Mouse (Mus musculus) kidney, adult 18-20 months (tissue): ENCODE results near the gene Sod3.

ENCODE experiments used
- DNase-seq: peaks from one replicate; pipeline ENCODE4 v3.0.0; 2021

Sod3 gene

DNA sequence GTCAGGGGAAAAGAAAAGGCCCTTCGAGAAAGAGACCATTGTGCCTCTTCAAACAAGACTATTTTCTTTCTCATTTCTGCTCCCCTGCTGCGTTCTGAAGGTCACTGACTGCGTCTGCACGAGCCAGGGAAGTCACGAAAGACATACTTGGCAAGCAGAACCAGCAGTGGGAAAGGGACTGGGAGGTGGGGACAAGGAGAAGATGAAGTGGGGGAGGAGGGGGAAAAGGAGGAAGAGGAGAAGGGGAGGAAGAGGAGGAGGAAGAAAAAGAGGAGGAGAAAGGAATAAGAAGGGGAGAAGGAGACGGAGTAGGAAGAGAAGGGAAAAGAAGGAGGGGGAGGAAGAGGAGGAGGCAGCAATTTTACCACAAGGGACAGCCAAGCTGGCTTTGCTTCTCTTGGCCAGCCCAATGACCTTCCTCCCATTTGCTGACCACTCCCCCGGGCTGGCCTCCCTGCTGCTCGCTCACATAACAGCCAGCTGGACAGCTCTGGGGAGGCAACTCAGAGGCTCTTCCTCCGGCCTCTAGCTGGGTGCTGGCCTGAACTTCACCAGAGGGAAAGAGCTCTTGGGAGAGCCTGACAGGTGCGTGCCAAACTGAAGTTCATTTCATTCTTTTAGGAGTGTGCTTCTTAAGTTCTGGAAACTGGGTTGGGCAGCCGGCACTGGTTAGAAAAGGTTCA, at the start of gene Sod3:
Gene Sod3, plus strand, starts transcription at position 324 of the 683 bp plus-strand sequence.
- peak; percentile 75 for DNase-seq

DNA sequence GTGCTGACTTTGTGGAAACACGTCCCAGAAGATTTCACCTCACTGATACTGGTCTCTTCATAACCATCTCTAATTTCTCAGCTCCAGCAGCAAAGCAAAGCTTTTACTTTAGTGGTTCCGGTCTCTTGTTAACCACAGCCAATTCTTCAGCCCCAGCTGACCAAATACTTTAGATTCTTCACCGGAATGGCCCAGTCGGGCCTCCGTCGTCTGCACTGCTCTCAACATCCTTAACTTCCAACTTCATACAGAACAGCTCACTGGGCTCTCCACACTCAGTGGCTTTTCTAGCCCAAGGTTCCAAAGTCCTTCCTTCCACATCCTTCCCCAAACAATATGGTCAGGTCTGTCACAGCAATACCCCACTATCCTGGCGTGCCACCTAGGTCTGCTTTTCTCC, 46.7 kb upstream of the Sod3 start:
- peak; percentile 6 for DNase-seq

DNA sequence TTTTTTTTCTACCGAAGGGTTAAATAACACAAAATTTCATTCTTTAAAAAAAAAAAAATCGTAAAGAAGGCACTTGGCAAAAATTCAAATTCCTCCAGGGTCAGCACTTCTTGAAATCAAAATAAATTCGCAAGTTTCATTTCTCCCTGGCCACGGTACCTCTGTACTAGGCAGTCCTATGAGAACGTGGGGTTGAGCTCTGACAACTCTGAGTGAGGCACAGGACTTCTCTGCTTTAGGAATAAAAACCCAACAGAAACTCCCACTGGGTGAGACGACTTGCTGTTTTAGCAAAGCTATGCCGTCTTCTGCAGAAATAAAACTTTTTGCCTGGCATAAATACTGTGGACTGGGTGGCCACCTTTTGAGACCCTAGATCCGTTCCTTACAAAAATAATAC, 44.1 kb upstream of the Sod3 start:
- DNase-seq = no peak

DNA sequence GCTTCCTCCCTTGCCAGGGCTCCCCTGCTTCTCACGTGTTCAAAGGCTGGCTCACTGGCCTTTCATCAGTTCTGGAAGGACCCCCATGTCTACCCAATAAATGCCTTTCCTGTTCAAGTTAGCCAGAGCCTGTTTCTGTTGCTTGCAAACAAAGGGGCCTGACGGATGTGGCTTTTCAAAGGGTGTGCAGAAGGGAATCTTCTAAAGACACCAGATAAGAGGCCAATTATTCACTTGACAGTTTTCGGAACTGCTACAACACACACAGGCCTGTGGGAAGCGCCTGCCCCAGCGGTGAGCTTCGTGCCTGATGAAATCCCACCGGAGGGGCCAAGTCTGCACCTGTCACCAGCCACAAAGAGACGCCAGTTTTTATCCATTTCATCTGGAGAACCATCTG, 31.5 kb upstream of the Sod3 start:
- DNase-seq = no peak

DNA sequence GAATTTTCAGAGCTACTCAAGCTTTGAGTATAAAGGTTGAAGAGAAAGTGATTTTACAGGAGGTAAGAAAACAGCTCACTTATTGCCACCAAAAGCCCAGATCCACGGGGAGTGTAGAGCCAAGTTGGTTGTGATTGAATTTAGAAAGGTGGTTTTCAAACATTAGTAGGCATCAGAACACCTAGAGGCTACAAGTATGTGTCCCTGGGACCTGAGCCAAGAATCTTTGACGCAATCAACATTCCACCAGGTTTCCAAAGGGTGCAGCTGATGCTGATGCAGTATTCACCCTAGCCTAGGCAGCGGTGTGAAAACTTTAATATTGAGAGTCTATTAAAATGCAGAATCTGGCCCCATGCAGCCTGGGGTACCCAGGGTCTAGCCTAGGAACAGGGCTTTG, 28.0 kb upstream of the Sod3 start:
- peak; percentile 61 for DNase-seq

DNA sequence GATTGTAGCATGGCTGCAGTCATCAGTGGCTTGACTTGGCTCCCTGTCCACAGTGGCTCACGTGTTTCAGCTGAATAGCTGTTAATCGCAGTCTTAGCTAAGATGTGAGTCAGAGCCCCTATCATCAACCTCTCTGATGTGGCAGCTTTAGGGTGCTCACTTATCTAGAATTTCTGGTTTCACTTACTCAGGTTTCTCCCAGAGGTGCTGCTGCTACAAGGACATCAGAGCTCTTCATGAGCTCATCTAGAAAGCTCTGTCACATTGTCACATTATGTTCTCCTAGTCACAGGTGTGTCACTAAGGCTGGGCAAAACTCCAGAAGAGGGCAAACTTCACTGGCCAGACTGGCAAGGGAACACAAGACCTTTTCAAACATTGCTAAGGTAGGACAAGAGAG, 24.5 kb upstream of the Sod3 start:
- no peak for DNase-seq

DNA sequence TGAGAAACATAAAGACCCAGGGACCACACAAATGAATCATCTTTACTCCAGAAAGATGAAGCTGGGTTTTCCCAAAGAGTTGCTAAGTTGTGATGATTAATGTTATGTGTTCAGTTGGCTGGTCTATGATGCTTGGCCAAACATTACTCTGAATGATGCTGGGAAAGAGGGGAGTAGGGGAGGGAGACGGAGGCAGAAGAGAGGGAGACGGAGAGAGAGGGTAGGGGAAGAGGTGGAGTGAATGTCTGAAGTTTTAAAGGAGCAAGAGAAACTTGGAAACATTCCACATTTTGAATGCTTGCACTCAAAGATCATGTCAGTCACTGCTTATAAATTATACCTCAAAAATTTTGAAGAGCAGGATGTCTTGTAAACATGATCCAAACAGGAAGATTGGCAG, 16.7 kb upstream of the Sod3 start:
- no peak for DNase-seq

DNA sequence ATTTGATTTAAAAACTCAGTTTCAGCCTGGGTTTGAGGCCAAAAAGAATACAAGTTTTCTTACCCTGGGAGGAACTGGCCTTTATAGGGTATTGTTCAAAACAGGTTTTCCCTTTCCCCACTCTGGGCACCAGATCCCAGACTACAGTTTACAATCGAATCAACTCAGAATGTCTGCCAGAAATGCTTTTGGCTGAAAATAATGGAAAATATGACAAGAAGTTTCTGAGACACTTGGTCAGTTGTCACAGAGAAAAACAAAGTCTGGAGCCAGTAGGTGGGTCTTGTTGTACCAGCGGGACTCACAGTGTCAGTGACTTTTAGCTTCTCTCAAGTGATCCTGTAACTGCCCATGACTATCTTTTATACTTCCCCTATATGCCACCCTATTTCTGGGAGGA, 13.1 kb upstream of the Sod3 start:
- no peak for DNase-seq

DNA sequence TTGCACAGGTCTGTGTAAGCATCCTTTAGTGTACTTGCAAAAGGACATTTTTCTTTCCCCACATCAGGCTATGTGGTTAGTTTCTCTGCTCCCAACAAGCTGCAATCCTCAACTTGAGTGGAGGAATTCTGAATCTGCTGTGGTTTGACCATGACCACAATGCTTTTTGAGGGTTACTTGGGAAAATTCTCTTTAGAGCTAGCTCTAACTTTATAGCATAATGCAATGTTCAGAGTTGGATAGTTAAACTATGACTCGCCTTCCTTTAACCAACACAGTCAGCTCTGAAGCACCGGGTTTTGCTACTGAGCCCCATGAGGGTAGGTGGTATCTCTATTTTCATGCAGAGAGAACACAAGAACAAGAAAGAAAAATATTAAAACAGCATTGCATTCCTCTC, 12.0 kb upstream of the Sod3 start:
- DNase-seq = no peak

DNA sequence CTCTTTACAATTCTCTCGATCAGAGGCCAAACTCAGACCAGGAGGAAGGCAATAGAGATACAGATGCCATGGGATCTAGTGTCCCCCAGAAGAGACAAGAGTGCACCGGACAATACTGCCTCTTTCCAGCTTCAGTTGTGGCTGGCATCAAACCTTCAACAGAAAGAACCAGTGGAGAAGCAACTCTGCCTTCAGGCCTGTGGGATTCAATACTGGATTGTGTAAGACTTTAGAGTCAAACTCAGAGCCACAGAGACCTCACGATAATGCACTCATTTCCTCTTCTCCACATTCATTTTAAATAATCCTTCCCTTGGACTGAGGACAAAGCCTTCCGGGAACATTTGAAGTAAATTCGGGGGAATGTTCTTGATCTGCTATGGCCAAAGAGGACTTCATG, 10.9 kb upstream of the Sod3 start:
- DNase-seq = no peak

DNA sequence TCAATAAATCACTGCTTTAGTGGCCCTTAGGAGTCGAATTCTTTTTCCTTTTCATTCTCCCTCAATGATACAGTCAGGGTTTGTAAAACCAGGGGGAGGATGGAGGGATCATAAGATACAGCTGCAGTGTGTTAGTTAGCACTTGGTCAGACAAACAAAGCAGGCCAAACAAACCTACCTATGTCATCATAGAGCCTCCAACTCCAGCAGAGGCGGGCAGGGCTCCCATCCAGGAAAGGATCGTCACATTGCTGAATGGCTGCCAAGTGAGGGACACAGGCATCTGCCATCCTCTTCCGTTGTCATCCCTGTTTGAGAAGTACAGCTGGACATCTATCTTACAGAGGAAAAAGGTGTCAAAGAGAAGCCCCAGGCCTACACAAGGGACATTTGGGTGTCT, 9.2 kb upstream of the Sod3 start:
- DNase-seq = no peak

DNA sequence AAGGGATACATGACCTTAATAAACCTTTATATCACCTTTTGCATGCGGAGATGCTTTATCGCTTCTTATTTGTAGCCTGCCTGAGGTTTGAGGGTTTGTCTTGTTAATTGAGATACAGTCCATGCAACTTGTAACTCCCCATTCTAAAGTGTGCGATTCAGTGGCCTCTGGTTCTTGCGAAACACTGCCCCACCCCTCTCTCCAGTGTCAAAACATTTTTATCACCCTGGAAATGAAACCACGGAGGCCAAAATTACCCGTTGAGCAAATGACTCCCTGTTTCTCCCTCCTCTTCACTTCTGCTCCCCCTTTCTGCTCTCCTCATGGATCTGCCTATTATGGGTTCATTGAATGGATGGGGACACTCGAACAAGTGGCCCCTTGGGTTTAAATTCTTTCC, 8.0 kb upstream of the Sod3 start:
- no peak for DNase-seq

DNA sequence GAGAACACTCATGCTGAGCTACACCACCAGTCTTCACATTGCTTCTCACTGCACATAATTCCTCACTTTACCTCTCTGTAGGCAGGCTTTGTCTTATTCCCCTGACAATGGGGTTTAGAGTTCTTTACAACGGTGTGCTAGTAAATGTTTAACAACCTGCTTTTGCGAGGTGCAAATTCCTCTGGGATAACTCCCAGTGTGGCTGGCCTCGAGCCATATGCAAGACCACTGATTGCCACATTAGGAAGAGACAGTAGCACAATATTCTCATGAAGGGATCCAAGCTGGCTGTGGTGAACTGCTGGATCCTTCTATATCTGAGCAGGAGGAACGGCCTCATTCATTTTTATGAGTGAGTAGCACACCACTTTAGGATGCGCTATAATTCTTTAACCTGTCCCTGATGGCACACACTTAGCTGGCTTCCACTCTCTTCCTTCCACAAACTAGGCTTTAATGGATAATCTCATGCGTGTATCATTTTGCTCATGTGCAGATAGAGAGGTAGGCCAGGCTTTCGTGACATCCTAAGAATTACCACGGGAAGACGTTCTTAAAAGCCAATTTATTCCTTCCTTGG, 6.3 kb upstream of the Sod3 start:
- peak; percentile 51 for DNase-seq

DNA sequence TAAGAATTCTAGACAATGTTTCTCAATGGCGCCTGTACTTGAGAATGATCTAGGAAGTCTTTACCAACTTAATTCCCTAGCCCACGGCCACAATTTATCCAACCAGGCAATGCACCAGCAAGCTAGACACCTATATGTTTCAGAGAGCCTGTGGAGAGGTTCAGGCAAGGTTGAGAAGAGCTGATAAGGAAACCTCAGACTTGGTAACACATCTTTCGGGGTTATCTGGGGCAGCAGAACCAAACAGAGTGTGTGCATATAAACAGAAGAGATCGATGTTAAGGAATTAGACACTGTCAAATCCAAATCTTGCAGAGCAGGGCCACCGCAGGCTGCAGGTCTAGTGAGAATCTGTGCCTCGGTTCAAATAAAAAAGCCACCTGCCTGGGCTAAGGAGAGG, 5.5 kb upstream of the Sod3 start:
- no peak for DNase-seq

DNA sequence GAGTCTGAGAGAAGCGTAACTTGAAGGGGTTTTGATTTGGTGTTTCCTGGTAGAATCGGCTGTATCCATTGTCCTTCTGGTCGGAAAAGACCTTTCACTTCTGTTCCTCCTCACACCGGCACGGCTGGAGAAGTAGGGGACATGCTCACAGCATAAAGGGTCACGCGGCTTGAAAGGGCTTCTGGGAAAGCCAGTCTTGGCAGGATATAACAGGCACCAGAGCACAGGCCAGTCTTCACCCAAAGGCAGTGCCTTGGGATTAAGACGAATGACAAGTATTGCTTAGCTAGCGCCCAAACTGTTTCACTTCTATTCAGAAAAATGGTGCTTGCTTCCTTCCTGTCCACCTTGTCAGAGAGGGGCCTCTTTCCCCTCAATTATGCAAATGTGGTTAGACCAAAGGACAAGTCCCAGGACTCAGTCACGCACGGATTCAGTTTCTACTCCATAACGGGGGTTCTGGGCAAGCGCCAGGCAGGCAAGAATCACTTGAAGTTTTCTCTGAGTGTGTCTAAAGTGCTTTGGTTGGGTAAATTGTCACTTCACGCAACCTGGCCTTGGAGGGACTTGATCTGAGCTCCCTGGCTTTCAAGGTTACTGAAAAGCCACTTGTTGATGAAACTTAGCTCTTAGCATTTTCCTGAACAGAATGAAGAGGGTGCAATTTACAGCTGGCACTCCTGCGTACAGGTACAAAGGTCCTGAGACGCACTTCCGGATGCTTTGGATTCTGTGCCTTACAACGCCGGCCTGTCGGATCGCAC, 3.1 kb upstream of the Sod3 start:
- peak; percentile 57 for DNase-seq

DNA sequence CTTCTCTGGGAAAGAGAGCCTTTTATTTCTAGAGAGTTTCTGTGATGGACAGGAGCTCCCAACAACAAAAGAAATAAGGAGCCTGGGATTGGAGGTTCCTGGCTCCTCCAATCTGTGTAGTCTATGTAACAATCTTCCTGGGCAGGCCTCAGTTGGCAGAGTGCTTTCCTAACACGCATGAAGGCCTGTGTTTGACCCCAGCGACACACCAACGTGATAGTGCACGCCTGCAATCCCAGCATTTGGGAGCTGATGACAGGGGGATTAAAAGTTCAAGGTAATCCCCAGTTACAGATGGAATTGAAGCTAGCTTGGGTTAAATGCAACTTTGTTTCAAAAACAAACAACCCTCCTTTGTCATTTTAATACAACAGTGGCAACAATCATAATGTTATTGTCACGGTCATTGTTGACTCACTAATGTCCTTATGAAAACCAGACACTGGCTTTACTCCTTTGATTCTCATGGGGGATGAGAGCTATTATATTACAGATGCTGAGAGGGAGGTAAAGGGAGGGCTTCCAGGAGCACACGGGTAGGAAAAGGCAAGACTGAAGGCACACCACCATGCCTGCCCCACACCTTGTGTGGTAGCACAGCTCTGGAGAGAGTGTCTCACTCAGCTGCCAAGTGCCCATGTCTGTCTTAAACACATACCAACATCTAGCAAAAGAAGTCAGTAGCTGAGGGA, 669 bp upstream of the Sod3 start:
- no peak for DNase-seq

DNA sequence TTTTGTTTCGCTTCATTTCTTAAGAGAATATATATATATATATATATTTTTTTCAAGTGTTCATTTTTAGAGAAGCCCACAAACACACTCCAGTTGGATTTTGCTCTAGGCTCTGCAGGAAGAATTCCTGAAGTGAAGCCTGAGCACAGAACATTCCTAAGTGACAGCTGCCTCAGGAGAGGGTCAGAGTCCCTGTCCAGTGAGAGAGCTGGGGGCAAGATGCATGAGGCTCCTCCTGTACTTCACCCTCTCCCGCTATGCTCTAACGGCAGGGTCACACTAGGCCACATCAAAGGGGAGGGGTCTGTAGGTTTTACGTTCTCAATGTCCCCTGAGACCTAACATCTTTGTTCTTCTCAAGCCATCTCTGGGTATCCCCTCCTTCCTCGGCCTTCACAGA, 930 bp downstream of the Sod3 start:
- DNase-seq = peak; percentile 38

DNA sequence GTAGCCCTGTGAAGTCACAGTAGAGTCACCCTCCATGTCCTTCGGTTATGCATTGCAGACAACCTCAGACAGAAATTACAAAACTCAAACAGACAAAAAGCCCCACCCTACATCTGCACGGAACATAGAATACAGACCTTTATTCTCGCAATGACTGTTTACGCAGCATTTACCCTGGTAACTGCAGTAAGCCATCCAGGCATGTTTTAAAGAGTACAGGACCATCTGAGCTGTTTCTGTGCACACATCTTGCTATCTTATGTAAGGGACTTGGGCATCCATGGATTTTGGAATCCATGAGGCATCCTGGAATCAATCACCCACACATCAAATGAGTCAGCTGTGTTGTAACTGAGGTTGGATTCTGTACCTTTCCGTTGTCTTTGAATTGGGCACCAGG, 2.3 kb downstream of the Sod3 start:
- no peak for DNase-seq

DNA sequence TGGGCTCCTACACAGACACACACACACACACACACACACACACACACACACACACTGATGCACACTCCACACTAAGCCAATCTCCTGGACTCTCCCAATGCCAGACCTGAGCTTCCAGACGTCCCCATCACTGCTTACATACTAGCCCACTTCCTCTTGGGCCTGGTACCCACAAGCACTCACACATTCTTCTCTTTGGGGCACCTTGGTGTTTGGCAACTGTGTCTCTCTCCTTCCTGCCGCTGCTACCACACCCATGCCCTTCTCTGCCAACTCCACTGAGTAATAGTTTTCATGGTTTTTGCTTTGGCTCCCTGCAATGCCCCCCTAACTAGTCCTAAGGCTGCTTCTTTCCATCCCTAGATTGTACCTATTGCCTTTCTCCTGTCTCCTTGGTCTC, 3.1 kb downstream of the Sod3 start:
- no peak for DNase-seq

DNA sequence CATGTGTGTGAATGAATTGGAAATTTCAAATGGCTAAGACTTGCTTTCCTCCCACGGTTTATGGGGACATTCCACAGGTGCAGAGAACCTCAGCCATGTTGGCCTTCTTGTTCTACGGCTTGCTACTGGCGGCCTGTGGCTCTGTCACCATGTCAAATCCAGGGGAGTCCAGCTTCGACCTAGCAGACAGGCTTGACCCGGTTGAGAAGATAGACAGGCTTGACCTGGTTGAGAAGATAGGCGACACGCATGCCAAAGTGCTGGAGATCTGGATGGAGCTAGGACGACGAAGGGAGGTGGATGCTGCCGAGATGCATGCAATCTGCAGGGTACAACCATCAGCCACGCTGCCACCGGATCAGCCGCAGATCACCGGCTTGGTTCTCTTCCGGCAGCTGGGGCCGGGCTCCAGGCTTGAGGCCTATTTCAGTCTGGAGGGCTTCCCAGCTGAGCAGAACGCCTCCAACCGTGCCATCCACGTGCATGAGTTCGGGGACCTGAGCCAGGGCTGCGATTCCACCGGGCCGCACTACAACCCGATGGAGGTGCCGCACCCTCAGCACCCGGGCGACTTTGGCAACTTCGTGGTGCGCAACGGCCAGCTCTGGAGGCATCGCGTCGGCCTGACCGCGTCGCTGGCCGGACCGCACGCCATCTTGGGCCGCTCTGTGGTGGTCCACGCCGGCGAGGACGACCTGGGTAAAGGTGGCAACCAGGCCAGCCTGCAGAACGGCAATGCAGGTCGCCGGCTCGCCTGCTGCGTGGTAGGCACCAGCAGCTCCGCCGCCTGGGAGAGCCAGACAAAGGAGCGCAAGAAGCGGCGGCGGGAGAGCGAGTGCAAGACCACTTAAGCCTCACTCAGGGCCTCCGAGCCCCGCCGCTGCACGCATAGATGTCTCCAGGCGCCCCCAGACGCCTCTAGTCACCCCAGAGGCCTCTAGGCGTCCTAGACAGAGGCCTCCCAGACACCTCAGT, 4.6 kb downstream of the Sod3 start:
- no peak for DNase-seq

DNA sequence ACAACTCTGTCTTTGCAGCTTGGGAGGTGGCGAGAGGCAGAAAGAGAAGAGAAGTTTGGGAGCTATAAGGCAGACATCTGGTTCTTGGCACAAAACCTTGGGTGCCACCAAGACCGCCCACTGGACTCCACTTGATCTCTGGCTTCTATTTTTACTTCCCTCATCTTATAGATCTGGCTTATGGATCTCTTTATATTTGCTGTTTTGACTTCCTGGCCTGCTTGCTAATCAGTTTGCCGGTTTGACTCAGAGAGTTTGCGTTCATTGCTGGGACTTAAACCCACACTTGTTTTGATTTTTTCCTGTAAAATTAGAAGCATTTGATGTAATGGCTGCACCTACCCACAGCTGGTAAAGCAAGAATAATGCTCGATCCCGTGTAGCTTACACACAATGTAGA, 7.3 kb downstream of the Sod3 start:
- no peak for DNase-seq

DNA sequence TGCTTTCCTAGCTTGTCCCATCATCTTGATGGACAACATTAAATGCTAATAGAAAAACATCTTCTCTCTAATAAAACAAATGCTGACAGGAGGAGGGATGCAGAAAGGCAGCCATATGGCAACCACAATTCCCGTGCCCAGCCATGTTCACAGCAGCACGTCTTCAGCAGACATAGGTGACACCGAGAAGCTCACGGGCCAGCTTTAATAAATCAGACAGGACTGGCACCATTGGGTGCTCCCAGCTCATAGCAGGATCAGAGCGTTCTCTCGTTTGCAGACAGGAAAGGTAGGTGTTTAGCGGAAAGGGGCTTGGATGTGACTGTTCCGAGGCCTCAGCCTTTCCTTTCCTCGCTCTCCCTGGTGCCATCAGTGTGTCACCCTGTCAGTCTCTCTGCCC, 12.3 kb downstream of the Sod3 start:
- no peak for DNase-seq

DNA sequence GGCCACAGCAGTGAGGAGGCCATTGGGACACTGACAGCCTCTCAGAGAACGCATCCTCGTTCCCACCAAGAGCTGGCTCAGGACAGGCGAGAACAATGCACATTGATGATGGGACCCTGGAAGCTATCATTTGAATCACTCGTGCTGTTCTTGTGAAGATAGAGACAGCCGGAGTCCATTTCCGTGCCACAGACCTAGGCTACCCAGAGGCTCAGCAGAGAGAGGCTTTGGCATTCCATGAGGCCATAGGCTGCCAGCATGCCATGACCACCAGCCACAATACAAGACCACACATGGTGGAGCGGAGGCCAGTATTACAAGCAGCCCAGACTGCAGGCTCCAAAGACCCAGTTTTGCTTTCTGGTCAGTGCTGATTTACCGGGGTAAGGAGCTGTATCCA, 19.2 kb downstream of the Sod3 start:
- DNase-seq = no peak
